In genomic region chr1:179151275-179151674, GRCm38 (mm10) we compare ENCODE assay signal across 16 mouse cellular contexts.
"Had no signal": no experiment of that assay in that cellular context is flagged by ENCODE, and none has a peak within 500 bp of the region (broad histone marks: within the 10 kb centered on the region; RNA-seq: fewer than 3 reads in every experiment).

No protein-coding gene starts in this region.

- H3K9ac ChIP-seq: liver, embryonic 15.5 days had no signal

- H3K27ac ChIP-seq: liver, embryonic 15.5 days; macrophage had no signal

- H3K4me3 ChIP-seq: limb, embryonic 10.5 days; liver, embryonic 15.5 days; megakaryocyte, embryonic 14.5 days had no signal

- H3K27me3 ChIP-seq: liver, embryonic 15.5 days; megakaryocyte, embryonic 14.5 days had no signal

- DNase-seq: kidney, adult 18-20 months; kidney, postnatal 25 days; layer of hippocampus, adult 9-11 months; lung, adult 2 months; lung, postnatal 10 days; right cerebral cortex, adult 18-20 months; right cerebral cortex, postnatal 25 days; thymus, adult 18-20 months; thymus, postnatal 14 days had no signal

- ATAC-seq: midbrain, embryonic 16.5 days had no signal

- H3K9me3 ChIP-seq: limb, embryonic 10.5 days; liver, embryonic 15.5 days had no signal

- H3K36me3 ChIP-seq: liver, embryonic 15.5 days had no signal

- H3K4me2 ChIP-seq: liver, embryonic 11.5 days; liver, embryonic 15.5 days; midbrain, embryonic 11.5 days had no signal
